In genomic region chr3:130963625-130964024, GRCm38 (mm10) we compare ENCODE assay signal across 8 mouse cellular contexts.
DNase-seq lines count a peak whose midpoint lies in the region; ATAC-seq and TF ChIP-seq lines count a peak whose summit lies in the region.

No protein-coding gene starts in this region.

- H3K4me1 ChIP-seq in lung, embryonic 16.5 days (replicated peaks; ENCODE audit: control insufficient read depth, insufficient read depth, low read length) = no peaks in the 10 kb centered on the region
- H3K4me1 ChIP-seq in lung, adult 2 months (ENCODE audit: control insufficient read depth, insufficient read depth, low read length) = no peaks in the 10 kb centered on the region
- peaks cover 4% of the 10 kb centered on the region for H3K4me1 ChIP-seq in hindbrain, embryonic 11.5 days (replicated peaks; ENCODE audit: control insufficient read depth, insufficient read depth, low read length)
- peaks cover 15% of the 10 kb centered on the region; the same call in 1 of the 2 replicates for H3K4me1 ChIP-seq in neural tube, embryonic 14.5 days (ENCODE audit: control insufficient read depth, insufficient read depth, low read length)
- no peaks in the 10 kb centered on the region for H3K4me1 ChIP-seq in intestine, embryonic 16.5 days (ENCODE audit: control insufficient read depth, insufficient read depth, low read length)

- H3K4me3 ChIP-seq in lung, embryonic 16.5 days (ENCODE audit: low read length) = no peak overlapping the region
- H3K4me3 ChIP-seq in lung, adult 2 months (replicated peaks; ENCODE audit: extremely low read depth, low read depth, low read length) = no peak overlapping the region
- H3K4me3 ChIP-seq in hindbrain, embryonic 11.5 days (ENCODE audit: low read depth, low read length) = no peak overlapping the region
- H3K4me3 ChIP-seq in neural tube, embryonic 14.5 days (ENCODE audit: low read depth, low read length) = peak overlapping the region; percentile 9; the same call in 1 of the 2 replicates
- H3K4me3 ChIP-seq in intestine, embryonic 16.5 days (ENCODE audit: low read length) = no peak overlapping the region

- no peak overlapping the region for H3K9ac ChIP-seq in lung, embryonic 16.5 days (ENCODE audit: low read length)
- H3K9ac ChIP-seq in hindbrain, embryonic 11.5 days (ENCODE audit: low read depth, low read length) = no peak overlapping the region
- H3K9ac ChIP-seq in neural tube, embryonic 14.5 days (replicated peaks; ENCODE audit: low read depth, low read length) = no peak overlapping the region
- no peak overlapping the region for H3K9ac ChIP-seq in intestine, embryonic 16.5 days (ENCODE audit: low read depth, low read length)

- TF ChIP-seq CTCF in lung, adult 2 months (IDR thresholded peaks at IDR 0.05; ENCODE audit: insufficient read depth, low read length) = no peak

- no peak for ATAC-seq in lung, embryonic 16.5 days (ENCODE audit: low read depth)
- peak; percentile 60; the same call in 1 of the 2 replicates for ATAC-seq in hindbrain, embryonic 11.5 days (ENCODE audit: low FRiP score)
- ATAC-seq in neural tube, embryonic 14.5 days (ENCODE audit: low read depth) = peak; percentile 64
- no peak for ATAC-seq in intestine, embryonic 16.5 days

- no peaks in the 10 kb centered on the region for H3K36me3 ChIP-seq in lung, embryonic 16.5 days (ENCODE audit: control insufficient read depth, insufficient read depth, low read length)
- no peaks in the 10 kb centered on the region for H3K36me3 ChIP-seq in hindbrain, embryonic 11.5 days (ENCODE audit: control insufficient read depth, insufficient read depth, low read length)
- no peaks in the 10 kb centered on the region for H3K36me3 ChIP-seq in neural tube, embryonic 14.5 days (ENCODE audit: control insufficient read depth, insufficient read depth, low read length)
- no peaks in the 10 kb centered on the region for H3K36me3 ChIP-seq in intestine, embryonic 16.5 days (ENCODE audit: control insufficient read depth, insufficient read depth, low read length)

- 39% methylated on average over 11 of the region's 11 CpGs for WGBS in lung, embryonic 16.5 days
- 39% methylated on average over 11 of the region's 11 CpGs for WGBS in lung, adult 2 months
- 35% methylated on average over 11 of the region's 11 CpGs for WGBS in hindbrain, embryonic 11.5 days
- WGBS in neural tube, embryonic 14.5 days = 24% methylated on average over 11 of the region's 11 CpGs
- 32% methylated on average over 11 of the region's 11 CpGs for WGBS in intestine, embryonic 16.5 days

- H3K9me3 ChIP-seq in lung, embryonic 16.5 days (ENCODE audit: control insufficient read depth, low read length) = no peaks in the 10 kb centered on the region
- H3K9me3 ChIP-seq in hindbrain, embryonic 11.5 days (ENCODE audit: control insufficient read depth, low read length) = no peaks in the 10 kb centered on the region
- H3K9me3 ChIP-seq in neural tube, embryonic 14.5 days (ENCODE audit: control insufficient read depth, low read length) = no peaks in the 10 kb centered on the region
- no peaks in the 10 kb centered on the region for H3K9me3 ChIP-seq in intestine, embryonic 16.5 days (ENCODE audit: control insufficient read depth, low read length)

- no peaks in the 10 kb centered on the region for H3K27me3 ChIP-seq in lung, embryonic 16.5 days (ENCODE audit: control insufficient read depth, insufficient read depth, low read depth, low read length)
- no peaks in the 10 kb centered on the region for H3K27me3 ChIP-seq in hindbrain, embryonic 11.5 days (ENCODE audit: control insufficient read depth, insufficient read depth, low read length)
- no peaks in the 10 kb centered on the region for H3K27me3 ChIP-seq in neural tube, embryonic 14.5 days (ENCODE audit: control insufficient read depth, insufficient read depth, low read length)
- no peaks in the 10 kb centered on the region; the same call in 1 of the 2 replicates for H3K27me3 ChIP-seq in intestine, embryonic 16.5 days (replicated peaks; ENCODE audit: control insufficient read depth, insufficient read depth, low read length)

- H3K27ac ChIP-seq in lung, embryonic 16.5 days (ENCODE audit: low read length) = no peak overlapping the region
- H3K27ac ChIP-seq in hindbrain, embryonic 11.5 days (ENCODE audit: low read depth, low read length) = no peak overlapping the region
- H3K27ac ChIP-seq in neural tube, embryonic 14.5 days (ENCODE audit: low read depth, low read length) = no peak overlapping the region
- no peak overlapping the region for H3K27ac ChIP-seq in intestine, embryonic 16.5 days (ENCODE audit: low read length)

- H3K4me2 ChIP-seq in lung, embryonic 16.5 days (ENCODE audit: low read depth, low read length) = peak overlapping the region; percentile 19; the same call in 1 of the 2 replicates
- peak overlapping the region; percentile 30 for H3K4me2 ChIP-seq in hindbrain, embryonic 11.5 days (replicated peaks; ENCODE audit: low read depth, low read length)
- peak overlapping the region; percentile 41 for H3K4me2 ChIP-seq in neural tube, embryonic 14.5 days (ENCODE audit: low read depth, low read length)
- H3K4me2 ChIP-seq in intestine, embryonic 16.5 days (ENCODE audit: low read depth, low read length) = no peak overlapping the region

- DNase-seq in cerebellum, postnatal 25 days = peak; percentile 23 to 65
- no peak for DNase-seq in cerebellum, adult 9-11 months
- DNase-seq in lung, adult 2 months = no peak
- DNase-seq in hindbrain, embryonic 11.5 days (ENCODE audit: low spot score) = peak; percentile 53
- DNase-seq in left cerebral cortex, adult 11 months (ENCODE audit: low spot score) = no peak

- TF ChIP-seq POLR2A in lung, adult 2 months (IDR thresholded peaks at IDR 0.05; ENCODE audit: borderline replicate concordance, extremely low read depth, low read depth, low read length) = no peak

Comparison
In these comparisons a context has a peak if more than half of its experiments do, and no peak if none do; other contexts are left out.
1. DNase-seq: peak in cerebellum, postnatal 25 days (2 of 2) and hindbrain, embryonic 11.5 days (single experiment); none in cerebellum, adult 9-11 months (single experiment), lung, adult 2 months (single experiment) and left cerebral cortex, adult 11 months (single experiment).
2. ATAC-seq: peak in hindbrain, embryonic 11.5 days (single experiment) and neural tube, embryonic 14.5 days (single experiment); none in lung, embryonic 16.5 days (single experiment) and intestine, embryonic 16.5 days (single experiment).